Mouse (Mus musculus): Measurements from ENCODE around the gene Plxdc1.

- TF ChIP-seq CTCF (IDR thresholded peaks at IDR 0.05; ENCODE audit: low read depth) (no peak), EP300 (optimal IDR thresholded peaks at IDR 0.05) (peak; percentile 27)
Measured at GRCm38 (mm10) chr11:98026570-98027296, 40.5 kb upstream of the Plxdc1 start, which contains the start of gene Rpl19.

Data from stomach, postnatal 0 days (tissue).